Mouse (Mus musculus) cerebellum, adult 2 months (tissue): Measurements from ENCODE around the gene Bpi. TPM values are rescaled to one million over a fixed set of nuclear protein-coding genes. Genes with fewer than 3 reads are reported as not detected.

Experiments used
- DNase-seq, 2 experiments: peaks; one replicate each; pipeline ENCODE4 v3.0.0; 2021
- H3K27ac ChIP-seq: fragments of 200-500 bp; 2 replicates; pipeline ENCODE4 v1.5.1; 2012; ENCODE audit warnings: low read length, control low read depth, inconsistent platforms; ENCODE audit not compliant: insufficient read depth
- H3K27me3 ChIP-seq: fragments of 200-500 bp; 2 replicates; pipeline ENCODE4 v1.6.1; 2012; ENCODE audit warnings: inconsistent platforms, mild to moderate bottlenecking, low read length, moderate library complexity; ENCODE audit not compliant: control insufficient read depth, insufficient read depth
- H3K4me1 ChIP-seq: fragments of 200-500 bp; 2 replicates; pipeline ENCODE4 v1.6.1; 2011; ENCODE audit warnings: low read length; ENCODE audit not compliant: control insufficient read depth, insufficient read depth
- H3K4me3 ChIP-seq: fragments of 200-500 bp; replicated peaks from 2 replicates; pipeline ENCODE3; 2011; ENCODE audit warnings: mild to moderate bottlenecking, low read depth, low read length, control low read depth; ENCODE audit not compliant: insufficient read depth
- CTCF ChIP-seq: fragments of 200-500 bp; IDR thresholded peaks from 2 replicates; pipeline ENCODE4 v1.5.1; 2011; ENCODE audit warnings: low read depth, mild to moderate bottlenecking, control low read depth, low read length, moderate library complexity, borderline replicate concordance; ENCODE audit not compliant: insufficient read depth
- POLR2A ChIP-seq: fragments of 200-500 bp; IDR thresholded peaks from 2 replicates; pipeline ENCODE4 v1.6.1; 2011; ENCODE audit warnings: low read length, control low read depth, borderline replicate concordance; ENCODE audit not compliant: insufficient read depth
- WGBS: fragments of 180-500 bp; shearing (Covaris S2); methylation state at CpG from one replicate; pipeline ENCODE4 v1.1.7; 2018; 5-methylcytosine and 5-hydroxymethylcytosine counted together
- polyA plus RNA-seq: library from polyadenylated mRNA; depleted of rRNA; stranded (reverse); fragments of >200 nt; gene quantifications from 2 replicates; pipeline ENCODE4 v1.2.3, GENCODE M21; 2012; rRNA removed

Gene Bpi
- not detected in 2 replicates for polyA plus RNA-seq

- no peaks in the 10 kb centered on the region for H3K27me3 ChIP-seq
- no peak within 1 kb of the TSS for H3K4me3 ChIP-seq
- no peak within 1 kb of the TSS for H3K27ac ChIP-seq
- TF ChIP-seq CTCF (no peak), POLR2A (no peak)
- H3K4me1 ChIP-seq, result no peaks in the 10 kb centered on the region
- 77% methylated on average over 18 of the region's 18 CpGs for WGBS
- DNase-seq, result no peak
Measured at GRCm38 (mm10) chr2:158258005-158258418, at the start of gene Bpi. Bpi (plus strand) TSS chr2:158258094.

- Histone ChIP-seq H3K27me3 (no peaks in the 10 kb centered on the region), H3K4me1 (peaks cover 21% of the 10 kb centered on the region), H3K27ac (no peak overlapping the region), H3K4me3 (no peak overlapping the region)
- 86% methylated on average over 9 of the region's 9 CpGs for WGBS
- no peak for DNase-seq
- TF ChIP-seq POLR2A (no peak), CTCF (no peak)
Measured at GRCm38 (mm10) chr2:158209776-158210175, 48.1 kb upstream of the Bpi start.

GRCm38 (mm10) chr2:158210503-158210902, 47.4 kb upstream of the Bpi start:
- Histone ChIP-seq H3K27me3 (no peaks in the 10 kb centered on the region), H3K4me1 (peaks cover 25% of the 10 kb centered on the region), H3K27ac (no peak overlapping the region), H3K4me3 (no peak overlapping the region)
- peak; percentile 32 to 48 for DNase-seq
- 81% methylated on average over 4 of the region's 4 CpGs for WGBS
- TF ChIP-seq POLR2A (no peak), CTCF (no peak)

GRCm38 (mm10) chr2:158210958-158211357, 46.9 kb upstream of the Bpi start:
- WGBS, result 69% methylated on average over 10 of the region's 10 CpGs
- H3K4me3 ChIP-seq, result no peak overlapping the region
- peaks cover 29% of the 10 kb centered on the region for H3K4me1 ChIP-seq
- no peak overlapping the region for H3K27ac ChIP-seq
- H3K27me3 ChIP-seq, result no peaks in the 10 kb centered on the region
- TF ChIP-seq CTCF, result 0 out of 2 replicates have a peak, but pooled peaks have one; percentile 12
- no peak for TF ChIP-seq POLR2A
- DNase-seq, result no peak

GRCm38 (mm10) chr2:158211764-158212471, 46.0 kb upstream of the Bpi start:
- 87% methylated on average over 4 of the region's 4 CpGs for WGBS
- Histone ChIP-seq H3K27me3 (no peaks in the 10 kb centered on the region), H3K4me3 (no peak overlapping the region), H3K27ac (no peak overlapping the region), H3K4me1 (peaks cover 39% of the 10 kb centered on the region)
- TF ChIP-seq CTCF (peak; percentile 37; the same call in 1 of the 2 replicates), POLR2A (no peak)
- DNase-seq, result no peak

GRCm38 (mm10) chr2:158215283-158216117, 42.4 kb upstream of the Bpi start:
- Histone ChIP-seq H3K4me3 (no peak overlapping the region), H3K27ac (0 out of 2 replicates have a peak overlapping the region, but pooled peaks have one; percentile 31), H3K4me1 (peaks cover 42% of the 10 kb centered on the region), H3K27me3 (no peaks in the 10 kb centered on the region)
- no peak for TF ChIP-seq POLR2A
- no peak for TF ChIP-seq CTCF
- peak; percentile 84 to 96 for DNase-seq
- WGBS, result 16% methylated on average over 9 of the region's 9 CpGs

GRCm38 (mm10) chr2:158216510-158216909, 41.4 kb upstream of the Bpi start:
- no peaks in the 10 kb centered on the region for H3K27me3 ChIP-seq
- DNase-seq, result peak in 1 of 2 experiments; percentile 28
- H3K27ac ChIP-seq, result no peak overlapping the region
- no peak for TF ChIP-seq CTCF
- TF ChIP-seq POLR2A, result no peak
- H3K4me3 ChIP-seq, result no peak overlapping the region
- peaks cover 42% of the 10 kb centered on the region for H3K4me1 ChIP-seq
- 77% methylated on average over 8 of the region's 8 CpGs for WGBS

GRCm38 (mm10) chr2:158219562-158219961, 38.3 kb upstream of the Bpi start:
- Histone ChIP-seq H3K27me3 (no peaks in the 10 kb centered on the region), H3K27ac (no peak overlapping the region), H3K4me3 (no peak overlapping the region), H3K4me1 (peaks cover 24% of the 10 kb centered on the region)
- no peak for DNase-seq
- TF ChIP-seq CTCF (no peak), POLR2A (no peak)
- WGBS, result 93% methylated on average over 2 of the region's 2 CpGs
